Mouse (Mus musculus) megakaryocyte-erythroid progenitor cell, adult 5-6 weeks (primary cell): ENCODE measurements around the gene Dynll1. TPM values are rescaled to one million over a fixed set of nuclear protein-coding genes. Genes with fewer than 3 reads are reported as not detected.

Experiments used
- ATAC-seq: replicated peaks from 2 replicates; pipeline ENCODE4 v1.8.0; 2016; ENCODE audit warnings: mild to moderate bottlenecking, inconsistent platforms; ENCODE audit not compliant: severe bottlenecking, poor library complexity, low FRiP score, low TSS enrichment
- total RNA-seq, 2 experiments: library from RNA; stranded (forward) in 1 of 2; stranded (reverse) in 1 of 2; fragments of 200-1000, 215-1000 nt in 1 of 2; fragments of >200 nt in 1 of 2; fragmentation: Nextera tagmentation in 1 of 2; gene quantifications; 2 replicates each; pipeline ENCODE4 v1.2.3; 2014 to 2017

Dynll1 gene
- total RNA-seq (2014; fragmentation: Nextera tagmentation): 550 and 746 TPM in 2 replicates
- total RNA-seq (2017): 379 and 555 TPM in 2 replicates

- ATAC-seq: peak; percentile 93
Observed at GRCm38 (mm10) chr5:115300792-115301614, at the start of gene Dynll1. Gene Dynll1, minus strand, starts transcription at chr5:115300999.

DNA sequence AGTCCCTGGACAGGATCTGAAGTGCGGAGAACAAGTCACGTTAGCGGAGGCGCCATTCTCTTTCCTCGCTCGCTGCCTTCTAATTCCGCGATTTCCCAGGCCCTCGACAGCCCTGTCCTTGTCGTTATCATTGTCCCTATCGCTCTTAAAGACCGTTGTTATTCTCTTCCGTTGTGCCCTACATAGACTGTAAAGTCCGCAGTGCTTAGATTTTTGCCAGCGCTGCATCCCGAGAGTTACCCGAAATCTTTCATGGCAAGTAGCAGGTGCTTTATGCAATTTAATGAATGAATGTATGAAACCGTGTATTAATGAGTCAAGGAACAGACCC is 48.4 kb upstream of the Dynll1 start:
- ATAC-seq: peak; percentile 24

GRCm38 (mm10) chr5:115348546-115349224 is 47.9 kb upstream of the Dynll1 start, which contains the start of gene Cox6a1:
Gene Cox6a1, minus strand, starts transcription at chr5:115348981.
- peak; percentile 87 for ATAC-seq

DNA sequence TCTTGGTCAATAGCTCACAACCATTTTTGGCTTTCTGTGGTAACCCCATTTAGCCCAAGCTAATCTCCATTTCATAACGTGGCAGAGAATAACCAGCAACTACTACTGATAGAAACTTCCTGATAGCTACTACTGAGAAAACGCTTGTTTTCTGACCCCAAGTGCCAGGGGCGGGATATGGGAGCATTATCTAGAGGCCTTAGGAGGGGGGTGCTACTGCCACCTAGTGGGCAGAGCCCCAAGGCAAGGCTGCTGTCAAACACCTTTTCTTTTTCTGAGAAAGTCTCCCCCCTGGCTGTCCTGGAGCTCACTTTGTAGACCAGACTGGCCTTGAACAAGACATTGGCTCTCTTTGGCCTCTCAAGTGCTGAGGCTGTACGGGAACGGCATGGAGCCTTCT is 46.8 kb upstream of the Dynll1 start:
- ATAC-seq: peak; percentile 64

- no peak for ATAC-seq
Observed at GRCm38 (mm10) chr5:115341314-115342165, 40.7 kb upstream of the Dynll1 start.

- ATAC-seq: peak; percentile 84
Observed at GRCm38 (mm10) chr5:115340577-115341313, 39.9 kb upstream of the Dynll1 start, which contains the start of the genes Gatc and Triap1. Gene Gatc, minus strand, starts transcription at chr5:115341178. Gene Triap1, plus strand, starts transcription at chr5:115341225.

DNA sequence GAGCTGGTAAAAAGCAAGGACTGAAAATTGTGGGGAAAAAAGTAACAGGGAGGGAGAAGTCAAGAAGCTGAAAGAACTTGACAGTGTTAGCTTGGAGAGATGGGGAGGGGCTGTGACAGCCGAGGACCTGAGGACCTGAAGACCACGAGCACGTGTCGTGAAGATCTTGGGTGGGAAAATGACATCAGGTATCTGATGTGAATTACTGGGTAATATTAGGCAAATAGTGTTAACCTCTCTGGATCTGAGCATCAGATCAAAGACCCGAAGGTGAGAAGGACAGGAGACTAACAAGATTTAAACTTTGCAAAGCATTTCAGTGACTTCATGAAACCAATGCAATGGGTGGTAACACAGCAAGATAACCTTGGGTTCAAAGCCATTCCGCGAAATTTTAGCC is 39.2 kb upstream of the Dynll1 start:
- no peak for ATAC-seq

DNA sequence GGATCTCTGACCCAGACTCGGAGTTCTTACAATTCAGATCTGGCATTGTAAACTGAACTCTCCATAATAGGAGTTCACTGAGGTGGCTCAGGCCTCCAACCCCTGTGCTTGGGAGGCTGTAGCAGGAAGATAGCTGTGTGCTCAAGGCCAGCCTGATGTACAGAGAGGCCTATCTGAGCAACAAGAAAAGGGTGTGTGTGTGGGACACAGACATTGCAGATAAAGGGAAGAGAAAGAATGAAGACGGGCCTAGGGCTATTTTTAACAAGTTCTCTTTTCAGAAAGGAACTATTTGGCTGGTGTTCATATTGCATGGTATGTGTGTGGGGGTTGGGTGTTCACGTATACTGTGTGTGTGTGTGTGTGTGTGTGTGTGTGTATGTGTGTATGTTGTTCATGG is 32.8 kb upstream of the Dynll1 start:
- ATAC-seq: peak; percentile 99

- no peak for ATAC-seq
Observed at GRCm38 (mm10) chr5:115330955-115331354, 30.2 kb upstream of the Dynll1 start.

DNA sequence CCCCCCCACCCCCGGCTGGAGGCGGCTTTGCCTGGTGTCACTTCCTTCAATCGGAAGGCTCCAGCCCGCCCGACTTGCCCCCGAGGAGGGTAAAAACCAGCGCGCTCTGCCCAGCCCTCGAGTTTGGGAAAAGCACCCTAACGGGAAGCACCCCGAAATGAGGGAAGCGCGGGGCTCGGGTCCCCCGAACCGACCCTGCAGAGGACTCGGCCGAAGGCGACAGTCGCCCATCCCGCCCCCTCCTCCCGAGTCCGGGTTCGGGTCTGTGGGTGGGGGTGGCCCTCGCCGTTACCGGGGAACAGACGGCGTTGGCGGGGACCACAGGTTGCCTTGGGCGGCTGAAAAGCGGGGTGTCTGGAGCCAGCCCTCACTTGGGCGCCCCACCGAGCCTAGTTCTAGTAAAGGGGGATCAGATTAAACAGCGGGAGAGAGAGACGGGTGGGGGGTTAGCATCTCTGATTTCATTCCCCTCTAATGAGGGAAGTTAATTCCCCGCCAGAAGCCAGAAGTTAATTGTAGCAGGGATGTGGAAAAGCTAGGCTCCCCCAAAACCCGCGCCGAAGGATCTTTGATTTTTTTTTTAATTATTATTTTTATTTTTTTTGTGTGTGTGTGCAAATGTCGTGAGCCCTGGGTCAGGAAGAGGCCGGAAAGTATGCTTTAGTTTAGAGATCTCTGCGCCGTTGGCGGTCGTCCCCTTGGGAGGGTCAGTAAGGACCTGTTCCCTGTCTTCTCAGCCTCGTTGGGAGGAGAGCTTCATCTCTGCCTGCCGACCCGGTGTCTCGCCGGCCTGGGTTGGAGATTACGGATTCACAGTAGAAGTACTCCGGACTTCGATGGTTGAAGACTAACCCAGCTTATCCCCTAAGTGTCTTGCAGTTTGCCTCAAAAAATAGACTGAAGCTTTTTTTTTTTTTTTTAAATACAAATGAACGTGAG is 27.1 kb upstream of the Dynll1 start:
- 0 out of 2 replicates have a peak, but pooled peaks have one; percentile 15 for ATAC-seq

DNA sequence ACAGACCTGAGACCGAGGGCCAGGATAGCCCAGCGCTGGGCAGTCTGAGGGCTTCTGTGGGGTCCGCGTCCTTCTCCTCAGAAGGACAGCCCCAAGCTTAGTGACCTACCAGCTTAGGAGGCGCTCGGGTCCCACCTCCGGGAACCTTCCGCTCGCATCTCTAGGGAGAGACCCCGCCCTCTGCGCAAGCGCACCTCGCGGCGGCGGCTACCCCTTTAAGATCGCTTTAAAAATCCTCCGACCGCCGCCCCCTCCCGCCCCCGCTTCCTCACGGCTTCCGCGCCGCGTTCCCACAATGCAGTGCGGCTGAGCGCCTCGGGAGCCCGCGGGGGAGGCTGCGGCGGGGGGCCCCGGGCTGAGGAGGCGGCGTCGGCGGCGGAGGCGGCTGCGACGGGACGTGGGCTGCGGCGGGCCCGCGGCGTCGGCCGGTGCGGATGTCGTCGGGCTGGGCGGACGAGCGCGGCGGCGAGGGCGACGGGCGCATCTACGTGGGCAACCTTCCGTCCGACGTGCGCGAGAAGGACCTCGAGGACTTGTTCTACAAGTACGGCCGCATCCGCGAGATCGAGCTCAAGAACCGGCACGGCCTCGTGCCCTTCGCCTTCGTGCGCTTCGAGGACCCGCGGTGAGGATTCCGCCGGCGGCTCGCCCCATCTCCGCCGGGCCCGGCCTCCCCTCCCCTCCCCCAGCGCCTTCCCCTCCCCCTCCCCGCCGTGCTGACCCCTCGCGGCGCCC is 26.2 kb upstream of the Dynll1 start, which contains the start of gene Srsf9:
Gene Srsf9, plus strand, starts transcription at position 303 of the 735 bp plus-strand sequence.
- ATAC-seq: peak; percentile 76

GRCm38 (mm10) chr5:115326256-115326831 is 25.5 kb upstream of the Dynll1 start:
- peak; percentile 66 for ATAC-seq

DNA sequence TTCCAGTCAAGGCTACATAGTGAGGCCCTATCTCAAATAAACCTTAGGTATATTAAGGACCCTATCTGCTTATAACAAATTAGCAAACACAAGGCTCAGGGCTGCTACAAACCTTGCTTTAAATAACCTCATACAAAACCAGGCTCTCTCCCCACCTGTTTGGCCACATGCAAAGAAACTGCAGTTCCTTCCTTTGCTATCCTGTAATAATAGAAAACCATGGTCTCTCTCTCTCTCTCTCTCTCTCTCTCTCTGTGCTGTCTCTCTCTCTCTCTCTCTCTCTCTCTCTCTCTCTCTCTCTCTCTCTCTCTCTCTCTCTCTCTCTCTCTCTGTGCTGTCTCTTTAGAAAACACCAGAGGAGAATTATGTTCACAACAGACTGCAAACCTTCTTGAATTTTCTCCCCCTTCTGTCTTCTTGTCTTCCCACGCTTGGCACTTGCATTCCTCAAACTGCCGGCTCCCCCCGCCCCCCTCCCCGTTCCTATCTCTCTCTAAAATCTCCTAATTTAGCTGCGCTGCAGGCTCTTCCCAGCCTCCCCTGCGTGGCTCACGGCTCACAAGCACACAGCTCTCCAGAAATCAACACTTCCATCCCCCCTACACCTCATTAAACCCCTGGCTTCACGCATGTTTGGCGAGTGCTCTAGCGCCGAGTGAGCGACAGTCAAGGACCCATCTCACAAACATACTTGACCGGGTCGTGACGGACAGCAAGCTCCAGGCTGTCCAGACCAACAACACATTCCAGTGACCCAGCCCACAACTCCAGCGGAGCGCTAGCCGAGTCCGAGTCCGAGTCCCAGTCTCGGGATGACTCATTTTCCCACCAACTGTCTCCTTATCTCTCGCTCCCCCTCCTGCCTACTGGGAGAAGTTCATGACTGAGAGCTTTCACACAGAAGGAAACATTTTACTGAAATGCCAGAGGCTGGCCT is 18.5 kb upstream of the Dynll1 start:
- ATAC-seq: peak; percentile 85

GRCm38 (mm10) chr5:115317645-115318328 is 17.0 kb upstream of the Dynll1 start:
- no peak for ATAC-seq

DNA sequence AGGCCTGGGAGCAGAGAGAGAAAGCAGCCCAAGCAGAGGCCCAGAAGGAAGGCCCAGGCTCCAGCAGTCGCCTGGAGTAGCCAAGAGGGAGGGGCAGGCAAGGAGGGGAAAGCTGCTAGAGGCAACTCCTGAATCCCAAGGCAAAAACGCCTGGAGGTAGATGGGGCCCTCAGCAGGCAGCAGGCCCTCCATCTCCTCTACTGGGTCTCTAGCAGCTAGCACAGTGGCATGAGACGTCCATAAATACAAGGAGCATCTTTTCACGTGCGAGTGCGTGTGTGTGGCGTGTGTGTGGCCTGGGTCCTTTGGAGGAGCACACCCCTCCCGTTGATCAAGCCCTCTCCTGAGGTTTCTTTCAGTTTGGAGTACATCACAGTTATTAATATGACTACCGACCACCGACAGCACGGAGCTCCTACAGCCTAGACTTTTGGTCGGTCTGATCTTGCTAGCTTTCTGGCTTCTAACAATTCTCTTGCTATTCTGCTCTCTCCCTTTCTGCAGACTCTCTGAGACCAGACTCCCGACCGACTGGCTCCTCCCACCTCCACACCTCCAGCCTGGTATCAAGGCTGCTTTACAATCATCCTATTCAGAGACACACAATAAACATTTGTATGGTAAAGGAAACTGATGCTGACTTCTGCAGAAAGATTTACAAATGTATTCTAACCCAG is 16.3 kb upstream of the Dynll1 start:
- ATAC-seq: no peak
